Mouse (Mus musculus) cortical plate, adult 2 months (tissue): ENCODE measurements around the gene 1700020N15Rik. TPM values are rescaled to one million over a fixed set of nuclear protein-coding genes. Genes with fewer than 3 reads are reported as not detected.
"Not testable (repeated sequence)": the region's sequence is repeated elsewhere in the genome, so short reads cannot be mapped to it uniquely, and the experiment has no call there.

Source experiments
- H3K27ac ChIP-seq: fragments of 200-500 bp; 2 replicates; pipeline ENCODE4 v1.5.1; 2012; ENCODE audit warnings: low read length, control low read depth, inconsistent platforms; ENCODE audit not compliant: insufficient read depth
- H3K4me1 ChIP-seq: fragments of 200-500 bp; 2 replicates; pipeline ENCODE4 v1.6.1; 2011; ENCODE audit warnings: low read length; ENCODE audit not compliant: control insufficient read depth, insufficient read depth
- H3K4me3 ChIP-seq: fragments of 200-500 bp; 2 replicates; pipeline ENCODE4 v1.5.1; 2011; ENCODE audit warnings: mild to moderate bottlenecking, low read length, control low read depth; ENCODE audit not compliant: insufficient read depth
- CTCF ChIP-seq: fragments of 200-500 bp; IDR thresholded peaks from 2 replicates; pipeline ENCODE4 v1.5.1; 2011; ENCODE audit warnings: mild to moderate bottlenecking, control low read depth, low read length; ENCODE audit not compliant: insufficient read depth; ENCODE audit errors: extremely low read depth
- POLR2A ChIP-seq: fragments of 200-500 bp; IDR thresholded peaks from 2 replicates; pipeline ENCODE4 v1.6.1; 2011; ENCODE audit warnings: mild to moderate bottlenecking, low read length, control low read depth; ENCODE audit not compliant: insufficient read depth; ENCODE audit errors: extremely low read depth
- polyA plus RNA-seq: library from polyadenylated mRNA; depleted of rRNA; stranded (reverse); fragments of >200 nt; gene quantifications from 2 replicates; pipeline ENCODE4 v1.2.3, GENCODE M21; 2012; rRNA removed

1700020N15Rik gene
- not detected in 2 replicates for polyA plus RNA-seq

- not testable (repeated sequence) for H3K4me1 ChIP-seq, H3K4me3 ChIP-seq, H3K27ac ChIP-seq
Observed at GRCm38 (mm10) chrX:69945000-69945399, at the start of gene 1700020N15Rik. TSS of gene 1700020N15Rik (plus strand) at chrX:69945300.

- Histone ChIP-seq H3K27ac (no peak overlapping the region), H3K4me1 (no peaks in the 10 kb centered on the region), H3K4me3 (no peak overlapping the region)
- no peak for TF ChIP-seq CTCF
- TF ChIP-seq POLR2A, result no peak
Observed at GRCm38 (mm10) chrX:69976790-69977579, 31.9 kb downstream of the 1700020N15Rik start.
